Mouse (Mus musculus): Measurements from ENCODE around the gene Abcc1. TPM values are rescaled to one million over a fixed set of nuclear protein-coding genes. Genes with fewer than 3 reads are reported as not detected.

Abcc1 gene
- 10 to 100 TPM; 22.5 to 23.7 TPM for total RNA-seq (2021)
- long read RNA-seq, experiment 1, full-length matches to known transcripts, result 6 of 22 reads
- long read RNA-seq, experiment 1, partial matches to known transcripts, result 11 of 22 reads
- long read RNA-seq, experiment 1, other reads (novel, unspliced or antisense), result 5 of 22 reads
- long read RNA-seq, experiment 2, full-length matches to known transcripts, result 6 of 16 reads
- long read RNA-seq, experiment 2, partial matches to known transcripts, result 6 of 16 reads
- long read RNA-seq, experiment 2, other reads (novel, unspliced or antisense), result 4 of 16 reads

GRCm38 (mm10) chr16:14361362-14362098 lies at the start of gene Abcc1:
Gene Abcc1 (plus strand): TSS chr16:14361558.
- DNase-seq (ENCODE audit: low spot score), result peak; percentile 65

GRCm38 (mm10) chr16:14312914-14313313 lies 48.4 kb upstream of the Abcc1 start:
- no peak for DNase-seq (ENCODE audit: low spot score)

- peak; percentile 97 for DNase-seq (ENCODE audit: low spot score)
These were observed 44.2 kb upstream of the Abcc1 start, which contains the start of gene Fopnl for GRCm38 (mm10) chr16:14316884-14317876. Gene Fopnl (minus strand): TSS chr16:14317405.

- no peak for DNase-seq (ENCODE audit: low spot score)
These were observed 41.7 kb upstream of the Abcc1 start for GRCm38 (mm10) chr16:14319681-14320080.

- DNase-seq (ENCODE audit: low spot score), result no peak
These were observed 40.9 kb upstream of the Abcc1 start for GRCm38 (mm10) chr16:14320494-14320893.

GRCm38 (mm10) chr16:14328156-14328555 lies 33.2 kb upstream of the Abcc1 start:
- no peak for DNase-seq (ENCODE audit: low spot score)

- no peak for DNase-seq (ENCODE audit: low spot score)
These were observed 16.4 kb upstream of the Abcc1 start for GRCm38 (mm10) chr16:14344967-14345366.

GRCm38 (mm10) chr16:14351571-14351970 lies 9.8 kb upstream of the Abcc1 start:
- DNase-seq (ENCODE audit: low spot score), result no peak

- DNase-seq (ENCODE audit: low spot score), result no peak
These were observed 9.1 kb upstream of the Abcc1 start for GRCm38 (mm10) chr16:14352234-14352633.

GRCm38 (mm10) chr16:14352663-14353062 lies 8.7 kb upstream of the Abcc1 start:
- no peak for DNase-seq (ENCODE audit: low spot score)

- no peak for DNase-seq (ENCODE audit: low spot score)
These were observed 3.5 kb upstream of the Abcc1 start for GRCm38 (mm10) chr16:14357859-14358258.

- DNase-seq (ENCODE audit: low spot score), result no peak
These were observed 2.8 kb upstream of the Abcc1 start for GRCm38 (mm10) chr16:14358531-14358930.

- DNase-seq (ENCODE audit: low spot score), result no peak
These were observed 427 bp upstream of the Abcc1 start for GRCm38 (mm10) chr16:14360931-14361330.

GRCm38 (mm10) chr16:14362099-14362820 lies 902 bp downstream of the Abcc1 start:
- DNase-seq (ENCODE audit: low spot score), result no peak

GRCm38 (mm10) chr16:14363496-14363895 lies 2.1 kb downstream of the Abcc1 start:
- DNase-seq (ENCODE audit: low spot score), result no peak

GRCm38 (mm10) chr16:14364066-14364465 lies 2.7 kb downstream of the Abcc1 start:
- DNase-seq (ENCODE audit: low spot score), result no peak

- DNase-seq (ENCODE audit: low spot score), result no peak
These were observed 4.1 kb downstream of the Abcc1 start for GRCm38 (mm10) chr16:14365457-14365856.

- no peak for DNase-seq (ENCODE audit: low spot score)
These were observed 4.7 kb downstream of the Abcc1 start for GRCm38 (mm10) chr16:14366017-14366416.

GRCm38 (mm10) chr16:14371367-14371766 lies 10.0 kb downstream of the Abcc1 start:
- DNase-seq (ENCODE audit: low spot score), result peak; percentile 66

- DNase-seq (ENCODE audit: low spot score), result no peak
These were observed 11.0 kb downstream of the Abcc1 start for GRCm38 (mm10) chr16:14372382-14372781.

- DNase-seq (ENCODE audit: low spot score), result no peak
These were observed 11.5 kb downstream of the Abcc1 start for GRCm38 (mm10) chr16:14372817-14373301.
